ENCODE assay signal across 19 mouse cellular contexts in genomic region chr13:101652131-101652530, GRCm38 (mm10).
"Had no signal": no experiment of that assay in that cellular context is flagged by ENCODE, and none has a peak within 500 bp of the region (broad histone marks: within the 10 kb centered on the region; RNA-seq: fewer than 3 reads in every experiment).

No protein-coding gene starts in this region.

- H3K27me3 ChIP-seq: liver, embryonic 12.5 days; midbrain, embryonic 12.5 days; neural tube, embryonic 13.5 days; neural tube, embryonic 15.5 days had no signal

- H3K9me3 ChIP-seq: liver, embryonic 12.5 days; midbrain, embryonic 10.5 days; midbrain, embryonic 12.5 days; neural tube, embryonic 13.5 days; neural tube, embryonic 15.5 days had no signal

- H3K36me3 ChIP-seq: liver, embryonic 12.5 days; midbrain, embryonic 10.5 days; midbrain, embryonic 12.5 days; neural tube, embryonic 13.5 days; neural tube, embryonic 15.5 days had no signal

- H3K4me2 ChIP-seq: liver, embryonic 12.5 days; lung, embryonic 14.5 days; midbrain, embryonic 12.5 days; neural tube, embryonic 13.5 days; neural tube, embryonic 15.5 days had no signal

- H3K4me3 ChIP-seq: liver, embryonic 12.5 days; midbrain, embryonic 10.5 days; midbrain, embryonic 12.5 days; myocyte; neural tube, embryonic 13.5 days; neural tube, embryonic 15.5 days had no signal

- ATAC-seq: liver, embryonic 12.5 days; lung, postnatal 0 days; midbrain, embryonic 16.5 days had no signal

- H3K9ac ChIP-seq: liver, embryonic 12.5 days; liver, embryonic 14.5 days; lung, embryonic 14.5 days; midbrain, embryonic 12.5 days; neural tube, embryonic 13.5 days; neural tube, embryonic 15.5 days had no signal

- H3K4me1 ChIP-seq: midbrain, embryonic 12.5 days; neural tube, embryonic 13.5 days; neural tube, embryonic 15.5 days had no signal

- H3K27ac ChIP-seq: liver, embryonic 12.5 days; liver, embryonic 14.5 days; midbrain, embryonic 10.5 days; midbrain, embryonic 12.5 days; neural tube, embryonic 13.5 days; neural tube, embryonic 15.5 days had no signal

- DNase-seq: midbrain, embryonic 14.5 days; retina, postnatal 1 day; right cerebral cortex, adult 18-20 months; right cerebral cortex, postnatal 25 days; right cerebral cortex, postnatal 4 days; spleen, adult 18-20 months; thymus, adult 18-20 months; thymus, postnatal 14 days; thymus, postnatal 36 days had no signal
